Mouse (Mus musculus) stomach, postnatal 0 days (tissue): ENCODE results near the gene Cys1.

Experiments used
- CTCF ChIP-seq: IDR thresholded peaks from 2 replicates; pipeline ENCODE4 v1.5.1; 2016; ENCODE audit warnings: antibody characterized with exemption, low read depth, mild to moderate bottlenecking, moderate library complexity
- EP300 ChIP-seq: optimal IDR thresholded peaks from 2 replicates; pipeline ENCODE3; 2016; ENCODE audit warnings: antibody characterized with exemption

- TF ChIP-seq EP300: no peak
- TF ChIP-seq CTCF: no peak
Observed at GRCm38 (mm10) chr12:24682563-24682962, 950 bp upstream of the Cys1 start.
